Mouse (Mus musculus) heart, postnatal 4 days (tissue): ENCODE measurements around the gene Ifrd2. TPM values are rescaled to one million over a fixed set of nuclear protein-coding genes. Genes with fewer than 3 reads are reported as not detected.

Source experiments
- DNase-seq: peaks from one replicate; pipeline ENCODE4 v3.0.0; 2021
- total RNA-seq, 2 experiments: library from RNA; stranded (reverse); gene quantifications; 2 replicates each; pipeline ENCODE4 v1.2.3; 2021

Gene Ifrd2
- total RNA-seq, result 10 to 100 TPM; 41.6 to 44.4 TPM

GRCm38 (mm10) chr9:107586974-107587832, at the start of gene Ifrd2:
Gene Ifrd2, plus strand, starts transcription at chr9:107587642.
- peak; percentile 95 for DNase-seq

GRCm38 (mm10) chr9:107538231-107538630, 49.2 kb upstream of the Ifrd2 start:
- no peak for DNase-seq

- no peak for DNase-seq
These were observed 48.7 kb upstream of the Ifrd2 start for GRCm38 (mm10) chr9:107538711-107539110.

GRCm38 (mm10) chr9:107539940-107540339, 47.5 kb upstream of the Ifrd2 start:
- no peak for DNase-seq

- DNase-seq, result no peak
These were observed 47.0 kb upstream of the Ifrd2 start for GRCm38 (mm10) chr9:107540420-107540819.

- DNase-seq, result no peak
These were observed 46.4 kb upstream of the Ifrd2 start for GRCm38 (mm10) chr9:107541005-107541404.

GRCm38 (mm10) chr9:107541474-107542351, 45.7 kb upstream of the Ifrd2 start, which contains the start of the genes Cyb561d2 and Nprl2:
Gene Cyb561d2, minus strand, starts transcription at chr9:107542193.
Gene Nprl2, plus strand, starts transcription at chr9:107542226.
- DNase-seq, result peak; percentile 96

GRCm38 (mm10) chr9:107542352-107542686, 45.1 kb upstream of the Ifrd2 start:
- DNase-seq, result no peak

- DNase-seq, result no peak
These were observed 44.7 kb upstream of the Ifrd2 start for GRCm38 (mm10) chr9:107542721-107543120.

GRCm38 (mm10) chr9:107543299-107543698, 44.1 kb upstream of the Ifrd2 start:
- no peak for DNase-seq

- no peak for DNase-seq
These were observed 43.2 kb upstream of the Ifrd2 start for GRCm38 (mm10) chr9:107544196-107544700.

- no peak for DNase-seq
These were observed 42.7 kb upstream of the Ifrd2 start for GRCm38 (mm10) chr9:107544729-107545128.

- no peak for DNase-seq
These were observed 42.2 kb upstream of the Ifrd2 start for GRCm38 (mm10) chr9:107545199-107545598.

GRCm38 (mm10) chr9:107545602-107546001, 41.8 kb upstream of the Ifrd2 start:
- peak; percentile 87 for DNase-seq

GRCm38 (mm10) chr9:107547026-107547425, 40.4 kb upstream of the Ifrd2 start, which contains the start of gene Zmynd10:
Gene Zmynd10, plus strand, starts transcription at chr9:107547298.
- DNase-seq, result peak; percentile 92

- no peak for DNase-seq
These were observed 39.5 kb upstream of the Ifrd2 start for GRCm38 (mm10) chr9:107547957-107548356.

- no peak for DNase-seq
These were observed 38.6 kb upstream of the Ifrd2 start for GRCm38 (mm10) chr9:107548820-107549219.

- DNase-seq, result no peak
These were observed 38.0 kb upstream of the Ifrd2 start for GRCm38 (mm10) chr9:107549297-107550074.

- no peak for DNase-seq
These were observed 36.8 kb upstream of the Ifrd2 start for GRCm38 (mm10) chr9:107550491-107551116.

- DNase-seq, result peak; percentile 74
These were observed 36.1 kb upstream of the Ifrd2 start, which contains the start of gene Rassf1 for GRCm38 (mm10) chr9:107551117-107551889. Gene Rassf1, plus strand, starts transcription at chr9:107551555.

GRCm38 (mm10) chr9:107551890-107552355, 35.5 kb upstream of the Ifrd2 start:
- no peak for DNase-seq
